Mouse (Mus musculus): ENCODE results near the gene Olfr1311. TPM values are rescaled to one million over a fixed set of nuclear protein-coding genes. Genes with fewer than 3 reads are reported as not detected.
"Not testable (repeated sequence)": the region's sequence is repeated elsewhere in the genome, so short reads cannot be mapped to it uniquely, and the experiment has no call there.

The Olfr1311 gene
- polyA plus RNA-seq (2015; fragmentation: Nextera tagmentation; extraction: Ambion mirVana) = not detected in 2 replicates

DNA sequence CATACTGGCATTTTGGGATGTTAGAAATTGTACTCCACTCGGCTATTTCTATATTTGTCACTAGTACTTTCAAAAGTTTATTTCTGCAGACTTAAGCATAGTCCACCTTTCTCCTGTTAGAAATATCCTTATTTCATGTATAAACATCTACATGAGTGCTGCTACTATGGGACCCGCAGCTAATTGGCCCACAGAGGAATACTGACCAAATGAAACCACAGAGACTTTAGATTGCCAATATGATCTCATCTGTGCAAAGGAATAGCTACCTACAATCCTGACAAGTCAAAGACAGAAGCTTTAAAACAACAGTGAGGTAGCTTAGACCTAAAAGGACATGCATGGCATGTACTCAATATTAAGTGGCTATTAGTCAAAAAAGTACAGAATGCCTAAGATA, at the start of gene Olfr1311:
TSS of gene Olfr1311 (minus strand) at position 101 of the 400 bp plus-strand sequence.
- Histone ChIP-seq H3K9me3 (ENCODE audit: control insufficient read depth) (no peaks in the 10 kb centered on the region), H3K9ac (ENCODE audit: low read depth, low read length) (no peak within 1 kb of the TSS), H3K27ac (ENCODE audit: low read depth, low read length) (no peak within 1 kb of the TSS), H3K4me2 (replicated peaks; ENCODE audit: low read depth) (no peak within 1 kb of the TSS), H3K4me3 (ENCODE audit: low read depth, low read length) (no peak within 1 kb of the TSS), H3K36me3 (ENCODE audit: control insufficient read depth, insufficient read depth) (no peaks in the 10 kb centered on the region), H3K4me1 (replicated peaks; ENCODE audit: control insufficient read depth, insufficient read depth, low read length) (no peaks in the 10 kb centered on the region), H3K27me3 (replicated peaks; ENCODE audit: control insufficient read depth, insufficient read depth, low read length) (no peaks in the 10 kb centered on the region)
- no peak for TF ChIP-seq CTCF (IDR thresholded peaks at IDR 0.05; ENCODE audit: low read depth)
- WGBS = 89% methylated on average over 2 of the region's 2 CpGs
- ATAC-seq = no peak

DNA sequence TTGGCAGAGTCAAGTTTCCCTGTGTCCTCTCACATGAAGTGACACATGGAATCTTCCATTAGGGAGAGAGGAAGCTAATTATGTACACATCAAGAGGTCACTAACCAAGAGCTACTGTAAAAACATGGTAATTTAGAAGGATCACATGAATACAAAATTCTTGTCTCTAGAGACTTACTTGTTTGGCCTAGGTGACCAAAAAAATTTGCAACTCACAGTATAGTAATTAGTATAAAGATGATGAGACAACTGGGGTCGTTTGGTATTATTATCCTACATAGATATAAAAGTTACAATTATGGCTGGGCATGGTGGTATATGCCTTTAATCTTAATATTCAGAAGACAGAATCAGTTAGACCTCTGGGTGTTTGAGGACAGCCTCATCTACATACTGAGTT, 25.9 kb upstream of the Olfr1311 start, which contains the start of gene Olfr1312:
TSS of gene Olfr1312 (minus strand) at position 101 of the 400 bp plus-strand sequence.
- no peak within 1 kb of the TSS for H3K4me2 ChIP-seq (replicated peaks; ENCODE audit: low read depth)
- 33% methylated on average over 1 of the region's 1 CpGs for WGBS
- H3K36me3 ChIP-seq (ENCODE audit: control insufficient read depth, insufficient read depth) = no peaks in the 10 kb centered on the region
- no peaks in the 10 kb centered on the region for H3K4me1 ChIP-seq (replicated peaks; ENCODE audit: control insufficient read depth, insufficient read depth, low read length)
- H3K4me3 ChIP-seq (ENCODE audit: low read depth, low read length) = no peak within 1 kb of the TSS
- no peaks in the 10 kb centered on the region for H3K27me3 ChIP-seq (replicated peaks; ENCODE audit: control insufficient read depth, insufficient read depth, low read length)
- H3K9ac ChIP-seq (ENCODE audit: low read depth, low read length) = no peak within 1 kb of the TSS
- H3K9me3 ChIP-seq (ENCODE audit: control insufficient read depth) = no peaks in the 10 kb centered on the region
- no peak within 1 kb of the TSS for H3K27ac ChIP-seq (ENCODE audit: low read depth, low read length)
- ATAC-seq = no peak
- TF ChIP-seq CTCF (IDR thresholded peaks at IDR 0.05; ENCODE audit: low read depth) = no peak

DNA sequence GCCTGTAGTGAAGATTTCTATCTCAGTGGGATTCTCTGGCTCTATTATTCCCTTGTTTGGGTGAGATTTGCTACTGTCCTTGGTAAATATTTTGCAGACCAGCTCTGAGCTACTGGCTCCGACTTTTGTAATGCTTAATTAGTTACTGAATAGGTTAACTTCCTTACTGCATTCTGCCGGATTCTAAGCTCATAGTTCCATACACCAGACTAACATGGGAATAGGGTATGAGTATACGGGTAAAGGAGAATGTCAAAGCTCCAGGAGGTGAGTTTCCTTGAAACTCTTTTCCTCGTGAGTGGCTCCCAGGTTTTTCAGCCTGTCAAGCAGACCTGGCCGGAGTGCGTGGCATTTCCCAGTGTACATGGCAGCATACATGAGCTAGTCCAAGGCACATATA, 2.8 kb upstream of the Olfr1311 start:
- ATAC-seq; H3K27ac ChIP-seq (ENCODE audit: low read depth, low read length): not testable (repeated sequence)
- 41% methylated on average over 6 of the region's 6 CpGs for WGBS

DNA sequence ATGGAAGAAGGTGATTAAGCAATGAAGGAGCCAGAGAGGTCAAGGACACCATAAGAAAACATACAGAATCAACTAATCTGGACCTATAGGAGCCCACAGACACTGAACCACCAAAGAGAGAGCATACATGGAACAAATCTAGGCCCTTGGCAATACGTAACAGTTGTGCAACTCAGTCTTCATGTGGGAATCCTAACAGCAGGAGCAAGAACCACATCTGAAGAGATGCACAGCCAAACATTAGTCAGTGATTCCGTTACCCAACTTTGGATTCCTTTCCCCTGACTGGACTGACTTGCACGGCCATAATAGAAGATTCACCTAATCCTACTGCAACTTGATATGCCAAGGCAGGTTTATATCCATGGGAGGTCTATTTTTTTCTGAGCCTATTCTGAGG, 9.3 kb downstream of the Olfr1311 start:
- WGBS = 76% methylated on average over 3 of the region's 3 CpGs
- no peak for ATAC-seq
- Histone ChIP-seq H3K9me3 (ENCODE audit: control insufficient read depth) (no peaks in the 10 kb centered on the region), H3K4me3 (ENCODE audit: low read depth, low read length) (no peak overlapping the region), H3K9ac (ENCODE audit: low read depth, low read length) (no peak overlapping the region), H3K4me1 (replicated peaks; ENCODE audit: control insufficient read depth, insufficient read depth, low read length) (no peaks in the 10 kb centered on the region), H3K27me3 (replicated peaks; ENCODE audit: control insufficient read depth, insufficient read depth, low read length) (no peaks in the 10 kb centered on the region), H3K4me2 (replicated peaks; ENCODE audit: low read depth) (no peak overlapping the region), H3K36me3 (ENCODE audit: control insufficient read depth, insufficient read depth) (no peaks in the 10 kb centered on the region), H3K27ac (ENCODE audit: low read depth, low read length) (no peak overlapping the region)
- TF ChIP-seq CTCF (IDR thresholded peaks at IDR 0.05; ENCODE audit: low read depth) = no peak

More for the DNA sequence above, 2.8 kb upstream of the Olfr1311 start:
- not testable (repeated sequence) for H3K36me3 ChIP-seq (ENCODE audit: control insufficient read depth, insufficient read depth); H3K4me2 ChIP-seq (replicated peaks; ENCODE audit: low read depth); H3K27me3 ChIP-seq (replicated peaks; ENCODE audit: control insufficient read depth, insufficient read depth, low read length); H3K4me3 ChIP-seq (ENCODE audit: low read depth, low read length); H3K9me3 ChIP-seq (ENCODE audit: control insufficient read depth); H3K9ac ChIP-seq (ENCODE audit: low read depth, low read length); H3K4me1 ChIP-seq (replicated peaks; ENCODE audit: control insufficient read depth, insufficient read depth, low read length)

DNA sequence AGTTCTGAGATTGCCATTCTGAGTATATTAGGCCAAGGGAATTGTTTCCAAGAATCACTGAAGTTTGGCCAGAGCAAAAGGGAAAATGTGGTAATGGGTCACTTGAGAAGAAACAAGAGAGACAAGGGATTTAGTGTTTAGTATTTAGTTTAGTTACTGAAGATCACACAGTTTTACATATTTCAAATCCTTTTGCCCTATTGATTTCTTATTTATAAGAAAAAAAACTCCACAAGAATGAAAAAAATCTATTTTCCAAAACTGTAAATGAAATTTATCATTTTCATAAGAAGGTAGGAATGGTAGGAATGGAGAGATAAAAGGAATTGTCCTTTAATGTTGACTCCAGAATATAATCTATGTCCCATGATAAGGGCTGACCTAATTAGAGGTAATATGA, 11.6 kb downstream of the Olfr1311 start, which contains the start of gene Olfr1310:
TSS of gene Olfr1310 (minus strand) at position 101 of the 400 bp plus-strand sequence.
- Histone ChIP-seq H3K27me3 (replicated peaks; ENCODE audit: control insufficient read depth, insufficient read depth, low read length) (no peaks in the 10 kb centered on the region), H3K9ac (ENCODE audit: low read depth, low read length) (no peak within 1 kb of the TSS), H3K27ac (ENCODE audit: low read depth, low read length) (no peak within 1 kb of the TSS), H3K4me2 (replicated peaks; ENCODE audit: low read depth) (no peak within 1 kb of the TSS), H3K36me3 (ENCODE audit: control insufficient read depth, insufficient read depth) (no peaks in the 10 kb centered on the region), H3K4me3 (ENCODE audit: low read depth, low read length) (no peak within 1 kb of the TSS), H3K4me1 (replicated peaks; ENCODE audit: control insufficient read depth, insufficient read depth, low read length) (no peaks in the 10 kb centered on the region), H3K9me3 (ENCODE audit: control insufficient read depth) (no peaks in the 10 kb centered on the region)
- no peak for TF ChIP-seq CTCF (IDR thresholded peaks at IDR 0.05; ENCODE audit: low read depth)
- no peak for ATAC-seq

DNA sequence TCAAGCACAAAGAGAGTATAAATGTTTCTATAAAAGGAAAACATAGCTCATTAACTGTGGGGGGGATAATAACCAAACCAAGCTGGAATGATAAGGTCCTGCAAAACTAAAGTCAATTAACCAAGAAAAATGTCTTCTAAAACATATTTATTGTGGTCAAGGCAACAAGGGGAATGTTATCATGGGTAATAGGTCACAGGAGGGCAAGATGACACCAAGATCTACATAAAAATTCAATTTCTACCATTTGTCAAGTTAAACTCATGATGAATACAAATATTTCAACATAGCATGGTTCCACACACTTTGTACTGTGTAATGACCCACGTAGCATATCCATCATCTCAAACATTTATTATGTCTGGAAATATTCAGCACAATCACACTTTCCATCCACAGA, 34.0 kb downstream of the Olfr1311 start, which contains the start of gene Olfr1309:
TSS of gene Olfr1309 (minus strand) at position 101 of the 400 bp plus-strand sequence.
- ATAC-seq = no peak
- H3K36me3 ChIP-seq (ENCODE audit: control insufficient read depth, insufficient read depth) = no peaks in the 10 kb centered on the region
- no peak for TF ChIP-seq CTCF (IDR thresholded peaks at IDR 0.05; ENCODE audit: low read depth)
- no peak within 1 kb of the TSS for H3K9ac ChIP-seq (ENCODE audit: low read depth, low read length)
- H3K4me1 ChIP-seq (replicated peaks; ENCODE audit: control insufficient read depth, insufficient read depth, low read length) = no peaks in the 10 kb centered on the region
- H3K27ac ChIP-seq (ENCODE audit: low read depth, low read length) = no peak within 1 kb of the TSS
- H3K9me3 ChIP-seq (ENCODE audit: control insufficient read depth) = no peaks in the 10 kb centered on the region
- WGBS = 50% methylated on average over 1 of the region's 1 CpGs
- H3K4me3 ChIP-seq (ENCODE audit: low read depth, low read length) = no peak within 1 kb of the TSS
- H3K4me2 ChIP-seq (replicated peaks; ENCODE audit: low read depth) = no peak within 1 kb of the TSS
- H3K27me3 ChIP-seq (replicated peaks; ENCODE audit: control insufficient read depth, insufficient read depth, low read length) = no peaks in the 10 kb centered on the region

Other genes with a start within 250 kb of the Olfr1311 start
- gene Olfr1302, start 247.0 kb downstream of the Olfr1311 start, polyA plus RNA-seq (2015; fragmentation: Nextera tagmentation; extraction: Ambion mirVana) = not detected in 2 replicates
- not detected in 2 replicates for gene Olfr1303, start 204.1 kb downstream of the Olfr1311 start, polyA plus RNA-seq (2015; fragmentation: Nextera tagmentation; extraction: Ambion mirVana)
- gene Olfr1305, start 147.3 kb downstream of the Olfr1311 start, polyA plus RNA-seq (2015; fragmentation: Nextera tagmentation; extraction: Ambion mirVana) = not detected in 2 replicates
- gene Olfr1306, start 108.1 kb downstream of the Olfr1311 start, polyA plus RNA-seq (2015; fragmentation: Nextera tagmentation; extraction: Ambion mirVana) = not detected in 2 replicates
- not detected in 2 replicates for gene Olfr1307, start 75.0 kb downstream of the Olfr1311 start, polyA plus RNA-seq (2015; fragmentation: Nextera tagmentation; extraction: Ambion mirVana)
- not detected in 2 replicates for gene Olfr1308, start 59.5 kb downstream of the Olfr1311 start, polyA plus RNA-seq (2015; fragmentation: Nextera tagmentation; extraction: Ambion mirVana)
- not detected in 2 replicates for gene Olfr1309, start 34.1 kb downstream of the Olfr1311 start, polyA plus RNA-seq (2015; fragmentation: Nextera tagmentation; extraction: Ambion mirVana)
- gene Olfr1310, start 11.7 kb downstream of the Olfr1311 start, polyA plus RNA-seq (2015; fragmentation: Nextera tagmentation; extraction: Ambion mirVana) = not detected in 2 replicates
- gene Olfr1312, start 25.8 kb upstream of the Olfr1311 start, polyA plus RNA-seq (2015; fragmentation: Nextera tagmentation; extraction: Ambion mirVana) = not detected in 2 replicates
- not detected in 2 replicates for gene Olfr1313, start 53.4 kb upstream of the Olfr1311 start, polyA plus RNA-seq (2015; fragmentation: Nextera tagmentation; extraction: Ambion mirVana)
- not detected in 2 replicates for gene Olfr1314, start 72.4 kb upstream of the Olfr1311 start, polyA plus RNA-seq (2015; fragmentation: Nextera tagmentation; extraction: Ambion mirVana)
- gene Olfr1315-ps1, start 91.0 kb upstream of the Olfr1311 start, polyA plus RNA-seq (2015; fragmentation: Nextera tagmentation; extraction: Ambion mirVana) = not detected in 2 replicates
- gene Olfr1316, start 110.6 kb upstream of the Olfr1311 start, polyA plus RNA-seq (2015; fragmentation: Nextera tagmentation; extraction: Ambion mirVana) = not detected in 2 replicates
- not detected in 2 replicates for gene Olfr1317, start 115.9 kb upstream of the Olfr1311 start, polyA plus RNA-seq (2015; fragmentation: Nextera tagmentation; extraction: Ambion mirVana)
- not detected in 2 replicates for gene Olfr1318, start 129.8 kb upstream of the Olfr1311 start, polyA plus RNA-seq (2015; fragmentation: Nextera tagmentation; extraction: Ambion mirVana)
- 8.4 TPM in 2 replicates for gene Lpcat4, start 215.1 kb upstream of the Olfr1311 start, polyA plus RNA-seq (2015; fragmentation: Nextera tagmentation; extraction: Ambion mirVana)
- 0.03 TPM in 1 of 2 replicates, not detected in the other for gene Nutm1, start 234.9 kb upstream of the Olfr1311 start, polyA plus RNA-seq (2015; fragmentation: Nextera tagmentation; extraction: Ambion mirVana)
- gene Nop10, start 237.5 kb upstream of the Olfr1311 start, polyA plus RNA-seq (2015; fragmentation: Nextera tagmentation; extraction: Ambion mirVana) = 114 and 120 TPM in 2 replicates
- gene Slc12a6, start 241.4 kb upstream of the Olfr1311 start, polyA plus RNA-seq (2015; fragmentation: Nextera tagmentation; extraction: Ambion mirVana) = 6.9 and 8.0 TPM in 2 replicates
- not detected in 2 replicates for gene Gm21985, start 241.9 kb upstream of the Olfr1311 start, polyA plus RNA-seq (2015; fragmentation: Nextera tagmentation; extraction: Ambion mirVana)